Mouse (Mus musculus) heart, postnatal 14 days (tissue): Measurements from ENCODE around the gene Mastl. TPM values are rescaled to one million over a fixed set of nuclear protein-coding genes. Genes with fewer than 3 reads are reported as not detected.

ENCODE experiments used
- DNase-seq, 2 experiments: peaks; one replicate each; pipeline ENCODE4 v3.0.0; 2021 to 2022
- intact Hi-C: fragments of 180-260 bp; cut with DNase I; formaldehyde crosslinking; loops from one replicate; pipeline ENCODE4 v1.15.1; 2025
- long read RNA-seq, 2 experiments: library from polyadenylated mRNA; stranded (forward); transcript quantifications; one replicate each; pipeline ENCODE4 v2.0.0; 2021
- total RNA-seq, 2 experiments: library from RNA; stranded (reverse); gene quantifications; 2 replicates each; pipeline ENCODE4 v1.2.3; 2021

The Mastl gene
- total RNA-seq, result 1 to 10 TPM in 1 of 2 experiments, under 1 TPM in 1; 0.84 to 1.8 TPM
- long read RNA-seq, experiment 1, result 0 reads
- long read RNA-seq, experiment 2, result 0 reads

DNA sequence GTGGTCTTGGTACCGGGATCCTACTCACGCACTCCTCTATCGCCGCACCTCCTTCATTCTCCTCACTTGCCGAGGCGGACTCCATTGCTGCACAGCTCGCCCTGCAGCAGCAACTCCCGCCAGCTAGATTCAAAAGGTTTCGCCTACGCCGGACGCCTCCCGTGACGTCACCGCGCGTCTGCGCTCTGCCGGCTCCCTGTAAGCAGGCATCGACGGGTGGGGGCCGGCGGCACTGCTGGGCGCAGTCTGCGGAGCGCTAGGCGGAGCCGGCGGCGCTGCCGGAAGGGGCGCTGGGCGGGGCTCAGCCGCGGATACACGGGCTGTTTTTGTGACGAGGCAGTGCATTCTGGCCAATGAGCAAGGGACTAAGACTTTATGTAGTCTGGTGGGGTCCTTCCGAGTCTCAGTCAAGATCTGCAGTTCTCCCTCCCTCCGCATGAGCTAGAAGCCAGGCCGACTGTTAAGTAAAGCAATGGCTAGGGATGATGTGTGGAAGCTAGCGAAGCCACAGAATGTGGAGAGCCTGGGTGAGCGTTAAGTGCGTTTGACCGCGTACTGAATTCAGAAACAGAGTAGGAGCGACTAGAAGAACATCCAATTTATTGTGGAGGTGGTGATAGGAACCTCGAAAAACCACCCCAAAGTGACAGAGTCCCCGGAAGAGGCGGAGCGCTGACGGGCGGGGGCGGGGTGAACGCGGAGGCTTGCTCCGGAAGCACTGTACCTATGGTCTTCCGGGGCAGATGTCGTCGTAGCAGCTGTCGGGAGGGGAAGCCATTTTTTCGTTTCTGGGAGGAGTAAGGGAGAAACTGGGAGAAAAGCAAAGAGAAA, at the start of gene Mastl, which contains the start of gene Yme1l1:
TSS of gene Mastl (minus strand) at position 248 of the 831 bp plus-strand sequence.
TSS of gene Yme1l1 (plus strand) at position 593 of the 831 bp plus-strand sequence.
- peak; percentile 98 for DNase-seq
- intact Hi-C loops, result no loop called here

DNA sequence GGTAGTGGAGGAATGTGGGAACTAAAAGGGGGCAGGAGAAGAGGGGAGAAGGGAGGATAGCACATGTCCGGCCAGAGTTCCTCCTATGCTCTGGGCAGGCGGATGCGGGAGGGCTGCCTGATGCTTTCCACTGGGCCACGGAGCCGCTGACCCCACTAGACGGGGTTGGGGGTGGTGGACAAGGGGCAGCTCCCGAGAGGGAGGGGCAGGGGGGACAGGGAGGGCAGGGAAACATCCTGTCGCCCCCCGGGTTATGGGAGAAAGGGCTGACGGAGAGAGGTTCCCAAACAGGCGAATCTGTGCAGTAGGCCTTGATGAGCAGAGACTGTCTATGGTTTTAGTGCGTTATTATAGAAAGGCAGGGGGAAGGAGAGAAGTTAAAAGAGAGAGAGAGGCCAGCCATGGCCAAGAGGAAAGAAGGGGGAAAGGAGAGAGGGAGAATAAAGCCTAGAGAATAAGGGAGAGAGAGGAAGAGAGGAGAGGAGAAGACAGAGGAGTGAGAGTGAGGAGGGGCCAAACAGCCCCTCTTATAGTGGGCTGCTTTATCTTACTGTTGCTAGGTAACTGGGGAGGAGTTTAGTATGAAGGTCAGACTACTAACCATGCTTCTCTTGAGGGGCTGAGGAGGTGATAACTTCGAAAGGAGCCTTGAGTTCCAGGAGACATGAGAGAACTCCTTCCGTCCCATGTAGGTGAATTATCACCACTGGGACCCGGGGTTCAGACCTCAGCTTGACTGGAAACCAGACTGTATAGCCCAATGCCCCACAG, 47.3 kb upstream of the Mastl start:
- peak in 1 of 2 experiments; percentile 4 for DNase-seq
- intact Hi-C loops, result no loop called here

DNA sequence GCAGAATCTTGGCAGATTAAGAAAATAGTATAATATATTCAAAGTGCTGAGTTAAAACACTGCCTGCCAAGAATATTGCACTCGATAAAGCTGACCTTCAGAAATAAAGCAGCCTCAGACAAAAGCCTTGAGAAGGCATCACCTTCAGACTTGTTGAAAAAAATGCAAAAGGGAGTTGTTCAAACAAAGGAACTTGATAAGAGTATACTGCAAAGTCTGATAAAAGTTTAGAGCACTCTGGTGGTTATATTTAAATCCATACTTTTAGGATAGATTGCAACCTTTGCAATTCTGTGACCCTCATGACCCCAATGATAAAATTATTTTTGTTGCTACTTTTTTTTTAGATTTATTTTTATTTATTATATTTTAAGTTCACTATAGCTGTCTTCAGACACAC, 45.2 kb upstream of the Mastl start:
- no peak for DNase-seq
- intact Hi-C loops, result no loop called here

DNA sequence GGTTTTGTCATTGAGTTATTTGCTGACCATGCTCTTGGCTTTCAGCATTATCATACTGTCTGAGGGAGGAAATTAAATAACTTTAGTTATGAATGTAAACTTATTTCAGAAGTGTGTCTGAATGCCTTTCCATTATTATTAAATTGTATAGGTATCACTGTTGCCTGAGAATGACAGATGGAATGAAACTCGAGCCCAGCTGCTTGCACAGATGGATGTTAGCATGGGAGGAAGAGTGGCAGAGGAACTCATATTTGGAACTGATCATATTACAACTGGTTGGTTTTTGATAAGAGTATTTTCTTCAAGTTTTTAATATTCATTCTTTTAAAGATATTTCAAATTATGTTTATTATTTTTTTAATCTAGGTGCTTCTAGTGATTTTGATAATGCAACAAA, 38.5 kb upstream of the Mastl start:
- intact Hi-C loops, result loop anchor here (10.0 kb wide), 1 partner anchor 260 kb away; no protein-coding TSS in a partner anchor
- no peak for DNase-seq

DNA sequence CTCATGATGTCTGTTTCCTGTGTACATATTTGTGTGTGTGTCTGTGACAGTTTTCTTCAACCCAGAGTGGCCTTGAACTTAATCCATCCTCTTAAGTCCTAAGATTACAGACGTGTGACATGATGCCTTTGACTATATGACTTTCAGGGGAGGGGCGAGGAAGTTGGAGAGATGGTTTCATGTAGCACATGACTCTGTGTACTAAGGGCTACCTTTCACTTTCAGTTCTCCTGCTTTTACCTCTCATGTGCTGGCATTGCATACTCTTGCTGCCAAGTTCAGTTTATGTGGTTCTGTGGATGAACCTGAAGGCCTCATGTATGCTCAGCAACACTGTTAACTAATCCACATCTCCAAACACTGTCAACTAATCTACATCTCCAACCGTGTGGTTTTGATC, 16.5 kb upstream of the Mastl start:
- intact Hi-C loops, result no loop called here
- DNase-seq, result no peak

DNA sequence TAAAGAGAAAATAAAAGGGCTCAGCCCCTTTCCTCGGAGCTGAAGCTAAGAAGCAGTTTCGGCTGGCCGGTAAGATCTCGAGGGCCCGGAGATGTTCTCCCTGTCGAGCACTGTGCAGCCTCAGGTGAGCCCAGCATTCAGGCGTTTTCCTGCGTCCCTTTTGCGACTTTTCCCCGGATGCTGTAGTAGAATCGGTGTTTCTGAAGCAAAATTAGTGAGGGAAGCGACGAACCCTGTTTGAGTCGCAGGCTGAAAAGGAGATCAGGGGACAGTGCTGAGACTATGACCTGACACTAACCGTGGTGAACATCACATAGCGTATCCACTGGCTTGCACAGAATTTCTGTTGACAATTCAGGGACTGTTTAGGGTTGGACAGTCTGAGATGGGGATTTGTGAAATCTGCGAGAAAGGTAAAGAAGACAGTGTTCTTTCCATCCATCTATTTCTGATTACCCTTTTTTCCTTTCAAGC, 821 bp upstream of the Mastl start:
- intact Hi-C loops, result no loop called here

DNA sequence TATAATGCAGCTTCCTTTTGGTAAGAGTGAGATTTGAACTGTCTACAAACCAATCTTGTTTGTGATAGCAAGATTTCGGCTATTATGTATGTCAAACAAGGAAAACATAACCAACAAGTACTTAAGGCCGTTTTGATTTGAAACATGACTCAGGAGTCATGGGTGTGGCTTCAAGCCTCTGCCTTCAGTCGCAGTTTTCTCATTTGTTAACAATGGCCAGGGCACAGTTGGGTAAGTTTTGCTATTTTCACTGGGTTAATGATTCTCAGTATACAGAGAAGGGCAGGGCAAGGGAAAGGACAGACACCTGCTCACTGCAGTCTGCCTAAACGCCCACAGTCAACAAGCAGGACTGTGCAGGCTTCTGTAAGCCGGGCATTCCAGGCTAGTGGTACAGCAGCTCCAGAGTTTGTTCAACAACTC, 614 bp downstream of the Mastl start:
- DNase-seq, result no peak
- intact Hi-C loops, result no loop called here

More for the DNA sequence above, 821 bp upstream of the Mastl start:
- no peak for DNase-seq

DNA sequence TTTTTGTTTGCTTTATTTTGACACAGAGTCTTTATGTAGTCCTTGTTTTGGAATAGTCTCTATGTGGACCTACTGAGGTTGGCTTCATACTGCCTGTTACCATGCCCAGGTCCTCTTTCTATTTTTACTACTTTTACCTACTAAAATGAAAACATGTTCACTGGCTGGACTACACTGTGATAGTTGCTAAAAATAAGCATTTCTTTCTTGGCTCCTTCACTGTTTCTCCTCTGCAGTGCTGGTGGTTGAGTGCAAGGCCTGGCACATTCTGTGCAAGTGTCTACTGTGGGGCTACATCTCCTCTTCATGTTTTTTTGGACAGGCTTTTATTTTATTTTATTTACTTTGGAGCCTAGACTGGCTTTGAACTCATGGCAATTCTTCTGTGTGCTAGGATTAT, 36.3 kb downstream of the Mastl start:
- intact Hi-C loops, result no loop called here
- DNase-seq, result no peak

DNA sequence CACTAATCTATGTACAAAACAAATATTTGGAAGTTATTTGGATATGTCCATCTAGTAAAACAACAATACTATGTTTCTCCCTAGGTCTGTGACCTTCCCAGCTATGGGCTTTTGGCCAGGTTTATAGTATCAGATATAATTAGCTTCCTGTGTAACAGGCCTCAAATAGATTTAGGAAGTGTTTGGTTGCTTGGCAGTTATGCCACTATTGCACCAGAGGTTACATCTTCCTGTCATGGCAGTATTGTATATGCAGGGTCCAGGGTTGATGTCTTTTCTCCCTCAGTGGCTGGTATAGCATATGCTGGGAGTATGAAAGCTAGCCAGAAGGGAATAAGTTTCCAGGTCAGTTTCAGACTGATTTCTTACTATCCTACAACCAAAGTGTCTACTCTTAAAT, 53.6 kb downstream of the Mastl start:
- intact Hi-C loops, result no loop called here
- no peak for DNase-seq

DNA sequence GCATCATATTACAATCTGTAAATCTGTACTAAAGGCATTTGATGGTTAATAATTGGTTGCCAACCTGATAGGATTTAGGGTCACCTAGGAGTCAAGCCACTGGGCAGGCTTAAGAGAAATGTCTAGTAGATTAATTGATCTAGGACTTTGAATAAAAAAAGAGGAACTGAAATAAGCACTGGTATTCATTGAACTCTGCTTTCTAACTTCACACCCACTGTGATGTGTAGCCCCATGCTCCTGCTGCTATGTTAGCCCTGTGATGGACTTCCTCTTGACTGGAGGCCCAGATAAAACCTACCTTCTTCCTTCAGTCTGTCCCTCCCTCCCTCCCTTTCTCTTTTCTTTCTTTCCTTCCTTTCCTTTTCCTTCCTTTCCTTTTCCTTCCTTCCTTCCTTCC, 58.8 kb downstream of the Mastl start:
- DNase-seq, result no peak
- intact Hi-C loops, result no loop called here

DNA sequence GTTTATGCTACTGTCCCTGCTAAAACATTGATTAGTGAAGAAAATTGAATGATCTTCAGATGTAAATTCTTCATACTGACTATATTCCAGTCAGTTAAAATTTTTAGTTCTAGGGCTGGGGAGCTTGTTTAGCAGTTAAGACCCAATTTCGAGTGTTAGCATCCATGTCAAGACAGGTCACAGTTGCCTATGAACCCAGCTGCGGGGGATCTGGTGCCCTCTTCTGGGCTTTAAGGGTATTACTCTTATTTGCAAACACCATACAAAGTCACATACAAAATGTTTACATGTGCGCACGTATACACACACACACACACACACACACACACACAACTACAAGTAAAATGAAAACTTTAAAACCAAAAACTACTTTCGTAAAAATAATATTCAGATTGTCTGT, 63.6 kb downstream of the Mastl start:
- DNase-seq, result peak; percentile 8 to 36
- intact Hi-C loops, result loop anchor here (2.0 kb wide), 1 partner anchor 53 kb away; no protein-coding TSS in a partner anchor

DNA sequence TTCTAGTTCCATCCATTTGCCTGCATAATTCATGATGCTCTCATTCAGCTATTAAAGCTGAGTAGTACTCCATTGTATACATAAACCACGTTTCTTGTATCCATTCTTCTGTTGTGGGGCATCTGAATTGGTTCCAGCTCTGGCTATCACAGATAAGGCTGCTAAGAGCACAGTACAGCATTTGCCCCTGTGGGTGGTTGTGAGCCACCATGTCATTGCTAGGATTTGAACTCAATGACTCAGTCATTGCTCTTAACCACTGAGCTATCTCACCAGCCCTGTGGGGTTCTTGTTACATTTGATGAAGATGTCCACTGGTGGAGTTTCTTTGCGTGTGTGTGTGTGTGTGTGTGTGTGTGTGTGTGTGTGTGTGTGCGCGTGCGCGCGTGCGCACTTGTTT, 71.3 kb downstream of the Mastl start:
- intact Hi-C loops, result no loop called here
- DNase-seq, result no peak

DNA sequence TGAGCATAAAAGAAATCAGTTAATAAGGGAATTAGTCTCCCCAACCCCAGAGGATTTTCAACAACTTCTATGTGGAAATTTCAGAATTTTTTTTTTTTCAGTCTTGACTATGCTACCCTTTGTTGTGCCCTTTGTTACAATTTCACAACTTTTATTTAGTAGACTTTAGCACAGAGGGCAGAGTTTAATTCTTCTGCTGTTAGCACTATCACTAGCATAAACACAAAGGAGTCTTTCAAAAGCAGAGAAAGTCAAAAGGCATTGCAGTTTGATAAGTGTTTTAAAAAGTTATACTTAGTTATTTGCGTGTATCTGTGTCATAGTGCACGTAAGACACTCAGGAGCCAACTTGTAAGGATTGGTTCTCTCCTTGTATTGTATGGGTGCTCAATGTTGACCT, 77.2 kb downstream of the Mastl start:
- intact Hi-C loops, result no loop called here
- DNase-seq, result no peak

DNA sequence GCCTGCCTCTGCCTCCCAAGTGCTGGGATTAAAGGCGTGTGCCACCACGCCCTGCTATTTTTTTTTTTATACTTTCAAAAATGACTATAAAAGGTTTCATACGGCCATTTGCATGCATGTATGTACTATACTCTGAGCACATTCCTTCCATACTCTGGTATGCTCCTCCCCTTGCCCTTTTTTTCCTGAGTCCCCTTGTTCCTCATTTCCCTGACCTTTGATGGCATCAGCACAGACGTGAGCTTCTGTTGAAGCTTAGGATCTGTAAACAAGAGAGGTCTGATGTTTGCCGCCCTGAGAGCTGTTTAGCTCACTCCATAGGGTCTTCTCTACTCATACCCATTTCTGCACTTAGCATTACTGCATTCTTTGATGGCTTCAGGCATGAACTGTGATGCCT, 78.1 kb downstream of the Mastl start:
- no peak for DNase-seq
- intact Hi-C loops, result no loop called here

DNA sequence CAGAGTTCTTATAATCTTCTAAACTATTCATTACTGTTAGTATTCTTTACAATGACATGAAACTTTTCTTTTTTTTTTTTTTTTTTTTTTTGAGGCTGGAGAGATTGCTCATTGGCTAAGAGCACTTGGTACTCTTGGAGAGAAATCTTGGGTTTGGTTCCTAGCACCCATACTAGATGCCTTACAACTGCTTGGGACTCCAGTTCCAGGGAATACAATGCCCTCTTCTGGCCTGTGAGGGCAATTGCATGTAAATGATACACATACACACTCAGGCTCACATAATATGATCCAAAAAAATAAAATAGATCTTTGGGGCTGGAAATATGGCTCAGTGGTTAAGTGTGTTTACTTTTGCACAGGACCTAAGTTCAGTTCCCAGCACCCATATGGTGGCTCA, 79.0 kb downstream of the Mastl start:
- intact Hi-C loops, result no loop called here
- no peak for DNase-seq

DNA sequence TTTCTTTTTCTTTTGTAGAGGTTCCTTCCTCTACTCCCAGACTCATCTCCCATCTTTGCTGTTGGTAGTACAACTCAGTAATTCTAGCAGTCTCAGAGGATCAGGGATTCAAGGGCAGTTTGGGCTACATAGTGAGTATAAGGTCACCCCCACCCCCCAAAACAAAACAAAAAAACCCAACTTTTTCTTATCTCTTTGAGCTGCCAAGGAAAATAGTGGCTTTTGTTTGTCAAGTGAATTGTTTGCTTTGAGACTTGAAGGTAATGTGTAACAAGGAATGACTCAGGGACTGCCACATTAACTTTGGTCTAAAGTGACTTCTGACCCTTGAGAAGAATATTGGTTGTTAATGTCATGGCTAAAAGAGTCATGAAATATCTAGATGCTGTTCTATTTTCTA, 80.0 kb downstream of the Mastl start:
- no peak for DNase-seq
- intact Hi-C loops, result no loop called here

DNA sequence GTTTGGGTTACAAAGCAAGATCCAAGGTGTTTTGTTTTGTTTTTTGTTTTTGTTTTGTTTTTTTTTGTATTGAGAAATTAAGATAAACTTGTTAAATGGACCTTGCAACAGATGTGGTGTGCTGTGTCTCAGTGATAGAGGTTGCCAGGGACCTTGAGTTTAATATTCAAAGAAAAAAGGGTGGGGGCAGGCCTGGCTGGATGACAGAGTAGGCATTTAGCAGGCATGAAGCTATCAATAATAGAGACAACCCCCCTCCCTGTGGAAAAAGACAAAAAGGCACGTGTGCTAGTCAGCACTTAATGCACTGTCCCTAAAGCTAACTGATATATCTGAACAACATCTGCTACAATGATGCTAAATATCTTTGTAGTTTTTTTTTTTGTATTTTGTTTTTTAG, 84.4 kb downstream of the Mastl start:
- no peak for DNase-seq
- intact Hi-C loops, result no loop called here

DNA sequence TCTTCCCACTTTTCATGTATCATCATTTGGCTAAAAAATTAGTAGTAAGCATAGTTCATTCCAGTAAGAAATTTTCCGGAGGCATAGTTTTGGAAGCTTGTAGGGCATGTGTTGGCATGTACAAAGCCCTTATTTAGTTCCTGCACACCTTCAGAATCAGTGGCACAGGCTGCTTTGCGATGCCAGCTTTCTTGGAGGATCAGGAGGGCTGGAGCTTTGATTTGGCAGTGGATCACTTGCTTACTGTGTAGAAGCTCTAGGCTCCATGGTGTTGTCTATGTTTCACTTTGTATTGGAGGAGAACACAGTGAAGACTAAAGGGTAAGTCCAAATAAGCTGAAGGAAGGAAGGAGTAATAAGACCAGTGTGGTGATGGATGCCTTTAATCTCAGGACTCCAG, 85.3 kb downstream of the Mastl start:
- intact Hi-C loops, result no loop called here
- DNase-seq, result no peak

DNA sequence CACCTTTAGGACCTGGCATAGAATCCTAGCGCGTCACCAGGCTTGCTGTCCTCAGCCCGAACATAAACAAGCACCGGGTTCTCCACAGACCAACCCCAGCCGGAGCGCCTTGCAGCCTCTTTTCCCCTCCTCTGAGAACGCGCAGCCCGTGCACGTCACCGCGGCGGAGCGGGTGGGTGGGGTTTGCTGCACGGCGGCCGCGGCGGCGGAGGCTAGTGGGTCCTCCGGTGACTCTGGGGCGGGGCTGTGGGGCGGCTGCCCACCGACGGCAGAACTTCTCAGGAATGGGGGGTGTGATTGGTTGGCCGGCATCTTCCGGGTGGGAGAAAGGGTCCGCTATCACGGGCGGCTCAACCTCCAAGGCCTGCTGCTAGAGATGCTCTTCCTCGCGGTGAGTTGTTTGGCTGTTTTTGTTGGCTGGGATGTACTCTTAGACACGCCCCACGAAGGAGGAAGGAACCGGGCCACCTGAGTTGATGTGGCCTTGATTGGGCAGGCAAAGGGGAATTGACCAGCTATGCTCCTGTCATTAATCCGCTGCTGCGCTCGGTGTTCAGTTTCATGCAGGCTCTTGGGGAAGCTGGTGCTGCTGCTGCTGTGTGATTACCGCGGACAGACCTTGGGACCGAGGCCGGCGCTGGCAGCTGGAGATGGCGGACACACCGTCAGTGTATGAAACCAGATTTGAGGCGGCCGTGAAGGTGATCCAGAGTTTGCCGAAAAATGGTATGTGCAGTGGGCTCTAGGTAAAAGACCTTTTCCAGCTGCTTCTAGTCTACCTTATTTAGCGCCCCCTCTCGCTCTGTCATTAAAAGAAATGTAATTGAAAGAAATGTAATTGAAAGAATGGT, 86.7 kb downstream of the Mastl start:
- DNase-seq, result peak; percentile 95 to 96
- intact Hi-C loops, result loop anchor here (1.0 to 5.0 kb wide), 2 partner anchors 29 to 172 kb away; partner anchors contain the start of genes Abi1 and Pdss1

DNA sequence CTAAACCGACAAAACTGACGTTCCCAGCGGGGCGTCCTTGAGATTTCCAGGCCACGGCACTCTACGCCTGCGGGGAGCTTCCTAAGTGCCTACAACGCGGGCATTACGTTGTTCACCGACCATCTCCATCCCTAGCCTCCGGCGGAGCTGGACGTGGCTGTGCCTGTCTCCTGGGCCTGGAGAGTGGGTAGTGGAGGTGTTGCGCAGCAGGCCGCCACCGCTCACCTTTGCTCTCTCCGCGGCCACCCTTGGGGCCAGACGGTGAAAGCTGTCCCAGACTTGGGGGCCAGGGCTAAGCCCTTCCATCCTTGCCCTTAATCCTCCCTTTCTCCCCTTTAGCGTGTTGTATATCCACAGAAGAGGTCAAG, 87.5 kb downstream of the Mastl start:
- no peak for DNase-seq
- intact Hi-C loops, result loop anchor here (1.0 to 5.0 kb wide), 2 partner anchors 28 to 171 kb away; partner anchors contain the start of genes Abi1 and Pdss1
